ENCODE assay signal across 8 mouse cellular contexts in genomic region chr12:78987581-78988081, GRCm38 (mm10). TPM values are rescaled to one million over a fixed set of nuclear protein-coding genes. Genes with fewer than 3 reads are reported as not detected.
DNase-seq lines count a peak whose midpoint lies in the region; ATAC-seq lines count a peak whose summit lies in the region.

No protein-coding gene starts in this region.

- WGBS in kidney, embryonic 15.5 days: 43% methylated on average over 9 of the region's 9 CpGs

- no peaks in the 10 kb centered on the region for H3K27me3 ChIP-seq in kidney, embryonic 15.5 days

- no peak overlapping the region for H3K4me2 ChIP-seq in kidney, embryonic 15.5 days

- no peaks in the 10 kb centered on the region for H3K4me1 ChIP-seq in kidney, embryonic 15.5 days

- 0 out of 2 replicates have a peak, but pooled peaks have one; percentile 15 for ATAC-seq in kidney, embryonic 15.5 days (replicated peaks; ENCODE audit: low FRiP score)

- no peaks in the 10 kb centered on the region for H3K36me3 ChIP-seq in kidney, embryonic 15.5 days

- DNase-seq in kidney, adult 11 months: no peak
- DNase-seq in 416B (ENCODE audit: low read depth): peak; percentile 45
- peak; percentile 40 for DNase-seq in ZHBTc4 (ENCODE audit: low read depth, low spot score)
- peak; percentile 35 for DNase-seq in gastrocnemius, postnatal 25 days
- DNase-seq in frontal cortex, postnatal 10 days (ENCODE audit: low spot score in 2 of 2): no peak
- no peak for DNase-seq in embryo, embryonic 10.5 days (ENCODE audit: low spot score)
- DNase-seq in embryo, embryonic 10 days (ENCODE audit: low spot score): no peak

- no peaks in the 10 kb centered on the region for H3K9me3 ChIP-seq in kidney, embryonic 15.5 days (replicated peaks)

- no peak overlapping the region for H3K4me3 ChIP-seq in kidney, embryonic 15.5 days (replicated peaks)

- no peak overlapping the region for H3K27ac ChIP-seq in kidney, embryonic 15.5 days

- no peak overlapping the region for H3K9ac ChIP-seq in kidney, embryonic 15.5 days

RNA-seq across cellular contexts. Expression of gene Tmem229b, which starts 19.8 kb away (rescaled TPM):
- 4.2 and 4.5 TPM in 2 replicates for polyA plus RNA-seq in kidney, embryonic 15.5 days (2015; fragmentation: Nextera tagmentation; extraction: Ambion mirVana)
- 1 to 10 TPM; 8.5 to 9.5 TPM for total RNA-seq in gastrocnemius, postnatal 25 days (2021)

RNA-seq across cellular contexts. Expression of gene Plekhh1, which starts 41.3 kb away (rescaled TPM):
- polyA plus RNA-seq in kidney, embryonic 15.5 days (2015; fragmentation: Nextera tagmentation; extraction: Ambion mirVana): 6.3 and 7.0 TPM in 2 replicates
- 1 to 10 TPM; 1.3 to 2.3 TPM for total RNA-seq in gastrocnemius, postnatal 25 days (2021)

Comparison
In these comparisons a context has a peak if more than half of its experiments do, and no peak if none do; other contexts are left out.
1. DNase-seq: peak in 416B (single experiment), ZHBTc4 (single experiment) and gastrocnemius, postnatal 25 days (single experiment); none in kidney, adult 11 months (single experiment), frontal cortex, postnatal 10 days (0 of 2), embryo, embryonic 10.5 days (single experiment) and embryo, embryonic 10 days (single experiment).